Mouse (Mus musculus) right cerebral cortex, postnatal 14 days (tissue): ENCODE results near the gene Nufip2.

Source experiments
- DNase-seq: peaks from one replicate; pipeline ENCODE4 v3.0.0; 2022

The Nufip2 gene

DNA sequence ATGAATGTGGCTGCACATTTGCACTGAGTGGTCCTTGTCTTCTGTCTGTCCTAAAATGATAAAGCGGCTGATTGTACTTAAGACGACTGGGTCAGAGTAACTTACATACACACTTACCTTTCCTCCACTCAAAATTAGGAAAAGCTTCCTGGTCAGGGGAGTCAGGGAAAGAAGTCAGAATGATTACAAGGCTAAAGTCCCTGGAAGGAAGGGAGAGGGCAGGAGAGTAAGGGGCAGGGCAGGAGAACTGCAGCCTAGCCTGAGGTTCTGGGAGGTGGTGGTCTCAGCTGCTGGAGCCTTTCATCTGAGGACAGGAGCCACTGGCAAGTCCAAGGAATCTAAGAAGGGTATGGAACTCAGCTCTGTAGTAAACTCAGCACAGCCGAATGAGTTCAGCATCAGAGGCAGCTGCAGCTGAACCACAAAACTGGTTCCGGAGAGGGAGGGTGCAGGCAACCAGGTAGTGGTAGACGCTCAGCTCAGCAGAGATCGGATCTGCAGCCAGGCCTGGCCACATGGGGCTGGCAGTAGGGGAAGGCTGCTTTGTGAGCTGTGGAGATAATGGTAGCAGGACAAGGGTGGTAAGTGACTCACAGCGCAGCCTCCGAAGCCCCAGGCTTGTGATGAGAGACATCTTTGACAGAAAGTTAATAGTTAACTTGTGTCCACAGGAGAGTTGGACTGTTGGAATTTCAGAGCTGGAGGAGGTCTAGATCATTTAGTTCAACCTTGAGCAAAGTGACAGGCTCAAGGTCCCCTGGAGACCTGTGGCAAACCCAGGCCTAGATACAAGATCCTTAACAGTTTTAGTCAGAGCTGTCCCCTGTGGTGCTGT lies 86.1 kb downstream of the Nufip2 start:
- DNase-seq: no peak

DNA sequence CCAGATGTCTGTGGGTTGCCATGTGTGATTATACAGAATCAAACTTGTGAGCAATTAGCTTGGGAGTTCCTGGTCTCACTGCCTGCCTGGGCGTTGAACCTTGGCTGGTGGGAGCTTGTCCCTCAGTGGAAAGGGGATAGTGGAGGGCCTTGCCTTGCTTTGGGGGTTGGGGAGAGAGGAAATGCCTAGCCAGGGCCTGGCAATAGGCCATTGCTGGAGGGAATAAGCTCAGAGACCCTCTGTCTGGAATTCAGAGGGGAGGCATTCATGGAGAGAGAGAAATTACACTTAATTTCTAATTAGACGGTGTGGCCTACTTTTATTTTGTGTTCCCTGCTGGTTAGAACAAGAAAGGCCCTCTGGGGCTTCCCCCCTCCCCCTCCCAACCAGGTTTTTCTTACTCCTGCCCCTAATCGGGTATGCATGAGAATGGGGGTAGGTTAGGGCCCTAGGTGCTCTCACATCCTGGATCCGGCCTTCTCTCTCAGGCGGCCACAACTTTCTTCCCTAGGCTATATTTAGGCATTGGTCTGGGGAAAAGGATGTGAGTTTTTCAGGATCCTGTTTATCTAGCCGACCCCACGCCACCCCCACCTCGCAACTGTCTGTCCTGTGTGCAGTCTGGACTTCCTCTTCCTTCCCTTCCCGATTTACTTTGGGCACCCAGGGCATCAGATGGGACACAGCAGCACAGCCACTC lies 89.9 kb downstream of the Nufip2 start:
- DNase-seq: no peak

DNA sequence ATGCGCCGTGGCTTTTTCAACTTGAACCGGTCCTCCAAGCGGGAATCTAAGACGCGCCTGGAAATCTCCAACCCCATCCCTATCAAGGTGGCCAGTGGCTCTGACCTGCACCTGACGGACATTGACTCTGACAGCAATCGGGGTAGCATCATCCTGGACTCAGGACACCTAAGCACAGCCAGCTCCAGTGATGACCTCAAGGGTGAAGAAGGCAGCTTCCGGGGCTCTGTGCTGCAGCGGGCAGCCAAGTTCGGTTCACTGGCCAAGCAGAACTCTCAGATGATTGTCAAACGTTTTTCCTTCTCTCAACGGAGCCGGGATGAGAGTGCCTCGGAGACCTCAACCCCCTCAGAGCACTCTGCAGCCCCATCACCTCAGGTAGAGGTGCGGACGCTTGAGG lies 91.5 kb downstream of the Nufip2 start:
- DNase-seq: no peak

DNA sequence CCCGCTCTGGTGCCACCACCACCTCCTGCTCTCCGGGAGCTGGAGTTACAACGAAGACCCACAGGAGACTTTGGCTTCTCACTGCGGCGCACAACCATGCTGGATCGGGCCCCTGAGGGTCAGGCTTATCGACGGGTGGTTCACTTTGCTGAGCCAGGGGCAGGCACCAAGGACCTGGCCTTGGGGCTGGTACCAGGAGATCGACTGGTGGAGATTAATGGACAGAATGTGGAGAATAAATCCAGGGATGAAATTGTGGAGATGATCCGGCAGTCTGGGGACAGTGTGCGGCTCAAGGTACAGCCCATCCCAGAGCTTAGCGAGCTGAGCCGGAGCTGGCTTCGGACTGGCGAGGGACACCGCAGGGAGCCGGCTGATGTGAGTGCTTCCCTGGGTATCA lies 92.0 kb downstream of the Nufip2 start:
- DNase-seq: no peak

DNA sequence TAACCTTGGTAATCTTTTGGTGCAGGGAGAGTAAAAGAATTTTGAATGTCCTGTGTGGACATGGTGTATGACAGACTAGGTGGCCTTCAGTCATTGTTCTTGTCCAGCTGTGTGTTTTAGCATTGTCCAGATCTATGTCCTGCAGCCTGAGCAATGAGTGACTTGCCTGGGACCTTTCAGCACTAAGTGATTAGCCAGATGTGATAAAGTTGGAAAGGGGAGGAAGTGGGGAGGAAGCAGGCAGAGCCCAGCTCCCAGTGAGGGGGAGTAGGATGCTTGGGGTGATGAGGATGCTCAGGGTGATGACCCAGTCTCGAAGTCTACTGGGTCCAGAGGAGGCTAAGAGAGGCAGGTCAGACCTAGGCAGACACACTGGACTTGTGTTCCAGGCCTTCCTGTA lies 93.3 kb downstream of the Nufip2 start:
- DNase-seq: no peak

DNA sequence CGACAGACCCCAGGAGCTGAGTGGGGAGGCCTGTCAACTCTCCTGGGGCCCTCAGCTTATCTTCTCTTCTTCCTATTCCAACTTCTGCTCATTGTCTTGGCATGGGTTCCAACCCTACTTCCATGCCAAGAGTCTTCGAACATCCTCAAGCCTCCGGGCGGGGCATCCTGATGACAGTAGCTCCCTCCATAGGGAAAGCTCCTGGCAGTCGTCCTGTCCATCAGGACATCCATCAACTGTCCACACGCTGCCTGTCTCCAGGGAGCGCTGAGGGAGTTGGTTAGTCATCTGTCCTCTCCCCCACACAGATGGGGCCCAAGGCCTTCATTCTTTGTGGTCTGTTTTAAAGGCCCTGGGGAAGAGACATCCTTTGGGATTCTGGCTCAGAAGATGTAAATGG lies 95.1 kb downstream of the Nufip2 start:
- DNase-seq: no peak

DNA sequence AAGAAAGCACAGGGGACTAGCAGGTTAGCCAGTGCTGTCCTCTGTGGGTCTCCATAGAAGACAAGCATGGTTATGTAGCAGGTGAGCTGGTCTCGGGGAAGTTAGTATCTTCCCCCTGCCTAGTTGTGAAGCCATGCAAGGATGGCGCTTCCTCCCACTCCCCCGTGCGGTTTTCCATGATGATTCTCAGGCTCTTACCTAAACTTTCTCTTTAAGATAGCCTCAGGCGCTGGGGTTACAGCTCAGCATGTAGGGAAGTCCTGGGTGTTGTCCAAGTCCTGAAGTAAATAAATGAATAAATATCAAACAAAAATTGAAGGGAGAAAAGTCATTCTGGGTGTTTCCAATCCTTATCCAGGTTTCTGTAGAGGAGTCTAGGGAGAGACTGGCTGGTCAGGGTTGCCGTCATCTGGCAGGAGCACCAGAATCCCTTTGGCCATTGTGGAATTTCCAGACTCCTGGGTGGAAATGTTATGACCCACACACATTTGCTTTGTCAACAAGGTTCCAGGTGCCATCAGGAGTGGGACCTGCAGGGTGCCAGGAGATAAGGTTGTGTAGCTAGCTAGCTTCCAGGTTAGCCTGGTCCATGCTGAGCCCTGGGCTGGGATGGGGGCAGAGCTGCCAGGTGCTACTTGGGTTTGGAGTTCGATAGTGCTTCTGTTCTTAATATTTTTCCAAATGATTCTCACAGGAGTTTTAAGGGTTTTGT lies 96.3 kb downstream of the Nufip2 start:
- DNase-seq: no peak

DNA sequence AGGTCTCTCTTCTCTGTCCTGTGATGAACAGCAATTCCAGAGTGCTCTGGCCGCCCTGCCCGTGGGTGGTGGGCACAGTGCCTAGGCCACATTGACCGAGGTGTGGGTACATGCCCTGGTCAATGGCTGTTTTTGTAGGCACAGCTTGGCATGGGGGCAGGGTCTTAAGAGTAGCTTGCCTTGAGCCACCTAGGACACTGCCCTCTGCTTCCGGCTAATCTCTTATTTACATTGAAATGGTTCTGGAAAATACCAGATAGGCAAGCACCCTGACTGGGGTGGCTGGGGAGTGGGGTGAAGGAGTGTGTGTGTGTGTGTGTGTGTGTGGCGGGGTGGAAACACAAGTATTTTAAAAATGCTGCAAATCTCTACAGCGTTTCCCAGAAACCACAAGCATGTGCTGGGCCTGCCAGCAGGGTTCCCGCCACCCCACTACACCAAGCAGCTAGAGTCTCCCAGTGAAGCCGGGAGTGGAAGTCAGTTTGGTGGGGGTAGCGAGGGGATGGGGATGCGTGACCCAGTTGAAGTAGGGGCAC lies 97.3 kb downstream of the Nufip2 start:
- DNase-seq: no peak

DNA sequence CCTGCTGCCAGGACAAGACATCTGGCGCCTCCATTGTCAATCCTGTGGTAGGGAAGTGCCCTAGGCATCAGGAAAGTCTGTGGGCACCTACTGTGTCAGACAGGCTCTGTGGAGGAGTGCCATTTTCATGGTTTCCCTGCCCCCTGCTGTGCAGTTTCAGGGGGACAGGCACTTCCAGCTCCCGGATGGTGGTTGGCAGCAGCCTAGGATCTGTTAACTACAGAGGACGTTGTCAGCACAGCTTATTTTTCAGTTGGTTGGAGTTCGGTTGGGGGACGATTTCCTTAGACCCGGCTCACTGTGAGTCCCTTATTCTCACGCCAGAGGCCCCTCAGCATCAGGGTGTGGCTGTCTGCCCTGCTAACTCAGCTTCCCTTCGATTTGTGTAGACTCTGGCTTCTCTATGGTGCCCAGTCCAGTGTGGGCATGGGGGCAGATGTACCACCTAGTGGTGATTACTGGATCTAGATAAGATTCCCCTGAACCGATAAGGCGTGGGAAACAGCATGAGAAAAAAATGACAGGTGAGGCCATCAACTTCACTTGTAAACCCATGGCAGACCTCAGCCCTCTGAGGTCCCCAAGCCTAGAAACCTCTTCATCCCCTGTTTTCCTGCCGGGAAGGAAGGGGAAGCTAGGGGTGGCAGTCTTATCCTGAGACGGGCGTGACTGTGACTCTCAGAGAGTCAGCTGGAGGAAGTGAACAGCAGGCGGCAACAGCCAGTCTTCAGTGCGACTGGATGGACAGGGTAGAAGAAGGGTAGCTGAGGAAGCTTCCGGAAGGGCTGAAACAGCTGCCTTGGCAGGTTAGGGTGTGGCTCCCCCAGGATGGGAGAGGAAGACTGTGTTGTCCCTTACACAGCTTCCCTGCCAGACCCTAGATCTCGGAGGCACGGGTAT lies 98.0 kb downstream of the Nufip2 start:
- no peak for DNase-seq

DNA sequence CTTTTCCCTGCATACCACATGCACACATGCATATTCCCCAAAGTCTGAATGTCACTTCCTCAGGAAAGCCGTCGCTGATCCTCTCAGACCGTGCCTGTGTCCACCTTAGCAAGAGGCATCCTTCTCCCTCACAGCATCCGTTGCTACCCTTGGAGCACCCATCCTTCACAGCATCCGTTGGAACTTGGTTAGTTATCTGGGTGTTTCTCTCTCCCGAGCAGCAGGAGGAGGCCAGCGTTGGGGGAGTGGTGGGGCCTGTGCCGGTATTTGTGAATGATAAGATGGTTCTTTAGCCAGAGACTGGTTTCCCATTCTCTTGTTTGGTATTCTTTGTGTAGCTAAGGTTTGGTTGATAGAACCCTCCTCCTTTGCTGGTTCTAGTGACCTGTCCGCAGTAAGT lies 98.9 kb downstream of the Nufip2 start:
- DNase-seq: no peak

DNA sequence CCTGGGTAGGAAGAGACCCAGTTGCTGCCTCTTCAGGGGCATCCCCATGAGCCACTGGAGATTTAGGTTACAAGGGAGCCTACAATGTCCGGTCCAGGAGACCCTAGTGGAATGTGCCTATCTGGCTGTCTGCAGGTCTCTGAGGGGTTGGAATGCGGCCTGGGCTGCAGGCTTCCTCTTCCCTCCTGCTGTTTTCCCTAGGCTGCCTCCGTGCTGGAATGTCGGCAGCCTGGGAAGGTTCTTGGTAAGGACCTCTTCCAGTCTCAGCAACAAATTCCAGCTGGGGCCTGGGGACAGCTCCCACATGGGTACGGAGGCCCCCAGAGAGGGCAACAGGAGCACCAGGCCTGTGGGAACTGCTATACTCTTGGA lies 99.4 kb downstream of the Nufip2 start:
- no peak for DNase-seq

DNA sequence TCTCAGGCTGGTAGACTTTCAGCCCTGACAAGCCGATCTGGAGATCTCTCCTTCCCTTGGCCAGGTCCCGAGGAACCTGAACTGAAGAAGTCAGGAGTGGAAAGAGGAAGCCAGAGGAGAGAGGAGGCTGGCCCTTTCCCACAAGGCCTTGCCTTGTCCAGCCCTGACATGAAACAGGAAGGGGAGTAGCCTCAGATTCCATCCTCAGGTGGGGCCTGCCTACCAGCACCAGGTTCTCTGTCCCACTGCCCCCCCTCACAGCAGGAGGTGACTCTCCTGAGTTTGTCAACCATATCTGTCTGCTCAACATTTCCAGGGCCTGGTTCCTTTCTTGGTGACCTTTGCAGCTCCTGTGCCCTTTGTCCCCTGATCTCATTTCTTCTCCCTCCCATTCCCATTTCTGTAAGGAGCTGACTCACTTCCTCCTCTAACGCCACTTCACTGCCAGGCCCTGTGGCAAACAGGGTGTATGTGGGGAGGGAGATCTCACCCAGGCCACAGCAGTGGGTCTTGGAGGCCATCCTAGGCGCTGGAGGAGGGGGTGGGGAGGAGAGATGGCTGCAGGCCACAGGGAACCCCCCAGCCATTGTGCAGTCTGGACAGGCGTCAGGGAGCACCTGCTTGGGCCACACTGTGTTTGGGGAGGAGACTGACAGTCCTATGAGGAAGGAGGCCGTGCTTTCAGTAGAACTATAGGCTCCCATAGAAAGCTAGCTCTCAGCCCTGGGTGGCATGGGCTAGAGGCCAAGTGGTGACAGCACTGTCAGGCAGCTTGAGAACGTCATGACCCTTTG lies 100.0 kb downstream of the Nufip2 start:
- no peak for DNase-seq

DNA sequence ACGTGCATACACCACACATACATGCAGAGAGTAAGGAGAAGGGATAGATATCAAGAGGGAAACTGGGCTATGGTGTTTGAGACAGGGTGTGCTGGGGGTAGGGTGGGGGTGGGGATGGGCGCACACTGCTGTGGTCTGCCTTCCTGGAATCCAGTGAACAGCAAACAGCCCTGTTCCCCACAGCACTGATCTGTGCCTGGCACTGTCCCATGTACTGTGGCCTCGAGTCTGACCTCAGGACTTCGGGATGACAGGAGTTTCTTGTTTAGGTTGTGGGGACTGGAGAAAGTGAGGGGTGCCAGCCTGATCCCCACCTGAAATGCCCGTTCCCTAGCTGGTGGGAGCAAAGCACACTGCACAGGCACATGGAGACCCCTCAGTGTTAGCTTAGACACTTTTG lies 101.8 kb downstream of the Nufip2 start, which contains the start of gene Gm10277:
TSS of gene Gm10277 (minus strand) at position 41 of the 400 bp plus-strand sequence.
- DNase-seq: no peak

DNA sequence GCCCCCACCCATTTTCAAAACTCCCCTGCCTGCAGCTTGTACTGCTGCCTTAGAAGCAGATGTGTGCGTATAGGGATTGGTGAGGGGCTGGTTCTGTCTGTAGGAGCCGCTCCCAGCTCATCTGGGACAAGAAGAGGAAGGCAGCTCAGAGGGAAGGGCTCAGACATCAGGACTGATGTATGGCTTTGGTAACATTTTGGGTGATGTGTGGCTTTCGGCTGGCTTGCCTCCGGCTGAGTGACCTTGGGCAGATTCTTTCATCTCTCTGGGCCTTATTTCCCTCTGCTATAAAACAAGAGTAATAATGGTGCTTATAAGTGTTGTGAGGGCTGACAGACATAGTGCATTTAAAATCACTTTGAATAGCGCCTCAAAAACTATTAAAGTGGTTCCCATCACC lies 103.6 kb downstream of the Nufip2 start:
- DNase-seq: no peak

DNA sequence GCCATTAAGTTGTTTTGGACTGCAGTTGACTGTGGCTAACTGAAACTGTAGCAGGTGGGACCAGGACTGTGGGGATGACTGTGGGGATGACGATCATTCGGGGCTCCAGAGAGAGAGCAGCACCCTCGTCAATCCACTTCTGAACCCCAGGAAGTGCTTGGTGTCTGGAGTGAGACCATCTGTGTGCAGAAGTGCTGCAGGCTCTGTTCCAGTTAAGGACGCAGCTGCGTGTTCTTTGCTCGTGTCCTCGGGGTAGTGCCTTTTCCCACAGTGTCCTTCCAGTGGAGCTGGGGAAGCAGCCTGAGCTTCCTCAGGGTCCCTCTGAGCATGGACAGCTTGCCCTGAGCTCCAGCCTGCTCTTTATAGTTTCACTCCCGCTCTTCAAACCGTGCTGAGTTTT lies 104.3 kb downstream of the Nufip2 start:
- no peak for DNase-seq

DNA sequence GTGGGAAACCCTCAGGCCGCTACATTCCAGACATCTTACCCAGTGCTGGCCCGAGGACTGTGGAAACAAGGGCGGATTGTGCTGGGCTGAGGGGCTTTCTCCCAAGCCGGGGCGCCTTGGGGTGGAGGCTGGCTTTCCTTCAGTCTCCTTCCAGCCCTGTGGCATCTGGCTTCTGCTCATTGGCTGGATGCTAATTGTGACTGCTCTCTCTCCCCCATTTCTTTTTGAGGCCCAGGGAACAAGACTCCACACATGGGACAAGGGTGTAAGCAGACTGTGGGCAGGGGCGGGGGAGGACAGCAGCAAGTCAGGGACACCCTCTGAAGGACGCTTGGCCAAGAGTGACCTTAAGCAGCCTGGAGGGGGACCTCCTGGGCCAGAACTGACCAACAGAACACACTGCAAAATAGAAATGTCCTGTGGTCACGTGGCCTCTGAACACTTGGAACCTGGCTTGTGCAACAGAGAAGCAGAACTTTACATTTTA lies 105.3 kb downstream of the Nufip2 start:
- DNase-seq: no peak
